Mouse (Mus musculus) testis, adult 2 months (tissue): ENCODE results near the gene Jtb.

Experiments used
- CTCF ChIP-seq: fragments of 200-500 bp; IDR thresholded peaks from 2 replicates; pipeline ENCODE4 v1.5.1; 2012; ENCODE audit warnings: low read depth, mild to moderate bottlenecking, inconsistent platforms, low read length, moderate library complexity; ENCODE audit not compliant: control insufficient read depth, insufficient read depth, insufficient replicate concordance
- POLR2A ChIP-seq: fragments of 200-500 bp; IDR thresholded peaks from 2 replicates; pipeline ENCODE4 v1.6.1; 2012; ENCODE audit warnings: low read depth, mild to moderate bottlenecking, inconsistent platforms, low read length, moderate library complexity; ENCODE audit not compliant: control insufficient read depth

GRCm38 (mm10) chr3:90279216-90279615 lies 47.8 kb downstream of the Jtb start:
- TF ChIP-seq CTCF (no peak), POLR2A (no peak)
